Mouse (Mus musculus) liver, postnatal 0 days (tissue): ENCODE measurements around the gene Mical3.

Experiments used
- CTCF ChIP-seq: sonication (generic); IDR thresholded peaks from 2 replicates; pipeline ENCODE4 v1.5.1; 2016; ENCODE audit warnings: antibody characterized with exemption, low read depth
- EP300 ChIP-seq: IDR thresholded peaks from 2 replicates; pipeline ENCODE4 v1.6.1; 2016; ENCODE audit warnings: antibody characterized with exemption, low read depth, mild to moderate bottlenecking

DNA sequence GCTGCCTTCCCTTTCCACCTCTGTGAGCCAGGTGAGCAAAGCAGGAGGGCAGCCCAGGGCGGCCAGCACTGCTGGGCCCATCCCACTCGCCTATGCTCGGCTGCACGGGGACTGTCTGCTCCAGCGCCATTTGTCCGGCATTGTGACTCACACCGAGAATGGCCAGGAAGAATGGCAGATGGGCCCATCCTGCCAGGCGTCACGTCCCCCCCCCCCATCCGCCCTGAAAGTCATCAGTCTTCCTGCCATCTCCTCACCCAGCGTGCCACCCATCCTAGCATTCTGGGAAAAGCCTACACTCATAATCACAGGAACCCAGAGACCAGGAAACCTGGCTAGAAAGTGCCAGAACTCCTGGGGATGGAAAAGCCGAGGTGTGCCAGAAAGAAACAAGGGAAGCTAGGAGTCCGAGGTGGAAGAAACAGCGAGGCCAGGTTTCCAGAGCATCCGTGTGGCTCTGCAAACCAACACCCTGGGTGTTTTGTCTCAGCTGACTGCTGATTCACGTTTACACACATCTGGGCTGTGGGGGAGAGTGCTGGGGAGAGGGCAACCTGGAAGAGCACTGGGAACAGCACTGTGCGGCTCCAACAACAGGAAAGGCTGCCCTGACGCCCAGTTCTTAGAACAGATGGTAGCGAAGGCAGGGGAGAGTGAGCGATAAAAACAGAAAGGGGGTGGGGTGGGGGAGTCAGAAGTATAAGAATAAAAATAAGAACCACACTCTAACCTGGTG is 85.3 kb downstream of the Mical3 start:
- TF ChIP-seq CTCF (no peak), EP300 (no peak)
